Mouse (Mus musculus): Measurements from ENCODE around the gene Olfr1253. TPM values are rescaled to one million over a fixed set of nuclear protein-coding genes. Genes with fewer than 3 reads are reported as not detected.

Gene Olfr1253
- not detected in 2 replicates for polyA plus RNA-seq (2014; fragmentation: Nextera tagmentation; extraction: Ambion mirVana)

- no peak within 1 kb of the TSS for H3K4me2 ChIP-seq (replicated peaks; ENCODE audit: low read depth, low read length)
- no peak within 1 kb of the TSS for H3K4me3 ChIP-seq (ENCODE audit: low read depth, low read length)
- H3K27ac ChIP-seq (ENCODE audit: low read length): no peak within 1 kb of the TSS
- ATAC-seq (ENCODE audit: insufficient number of reproducible peaks, insufficient read depth, low FRiP score, low read depth): no peak
- no peaks in the 10 kb centered on the region for H3K4me1 ChIP-seq (ENCODE audit: control insufficient read depth, insufficient read depth, low read length)
- H3K9me3 ChIP-seq (ENCODE audit: control insufficient read depth, low read depth, low read length): no peaks in the 10 kb centered on the region
- no peaks in the 10 kb centered on the region for H3K36me3 ChIP-seq (ENCODE audit: control insufficient read depth, insufficient read depth, low read length)
- no peaks in the 10 kb centered on the region for H3K27me3 ChIP-seq (ENCODE audit: control insufficient read depth, insufficient read depth, low read length)
- no peak within 1 kb of the TSS for H3K9ac ChIP-seq (replicated peaks; ENCODE audit: low read depth, low read length)
- WGBS: 90% methylated on average over 1 of the region's 1 CpGs
Observed at GRCm38 (mm10) chr2:89756990-89757389, at the start of gene Olfr1253. Gene Olfr1253, minus strand, starts transcription at chr2:89757090.

- ATAC-seq (ENCODE audit: insufficient number of reproducible peaks, insufficient read depth, low FRiP score, low read depth): no peak
- Histone ChIP-seq H3K4me2 (replicated peaks; ENCODE audit: low read depth, low read length) (no peak overlapping the region), H3K9me3 (ENCODE audit: control insufficient read depth, low read depth, low read length) (no peaks in the 10 kb centered on the region), H3K9ac (replicated peaks; ENCODE audit: low read depth, low read length) (no peak overlapping the region), H3K27me3 (ENCODE audit: control insufficient read depth, insufficient read depth, low read length) (no peaks in the 10 kb centered on the region), H3K4me3 (ENCODE audit: low read depth, low read length) (no peak overlapping the region), H3K4me1 (ENCODE audit: control insufficient read depth, insufficient read depth, low read length) (no peaks in the 10 kb centered on the region), H3K27ac (ENCODE audit: low read length) (no peak overlapping the region), H3K36me3 (ENCODE audit: control insufficient read depth, insufficient read depth, low read length) (no peaks in the 10 kb centered on the region)
- WGBS: 90% methylated on average over 3 of the region's 3 CpGs
Observed at GRCm38 (mm10) chr2:89799583-89799982, 42.7 kb upstream of the Olfr1253 start.

GRCm38 (mm10) chr2:89793519-89793918 is 36.6 kb upstream of the Olfr1253 start, which contains the start of gene Olfr1254:
Gene Olfr1254, minus strand, starts transcription at chr2:89793619.
- Histone ChIP-seq H3K4me1 (ENCODE audit: control insufficient read depth, insufficient read depth, low read length) (no peaks in the 10 kb centered on the region), H3K36me3 (ENCODE audit: control insufficient read depth, insufficient read depth, low read length) (no peaks in the 10 kb centered on the region), H3K27ac (ENCODE audit: low read length) (no peak within 1 kb of the TSS), H3K9ac (replicated peaks; ENCODE audit: low read depth, low read length) (no peak within 1 kb of the TSS), H3K4me3 (ENCODE audit: low read depth, low read length) (no peak within 1 kb of the TSS), H3K9me3 (ENCODE audit: control insufficient read depth, low read depth, low read length) (no peaks in the 10 kb centered on the region), H3K27me3 (ENCODE audit: control insufficient read depth, insufficient read depth, low read length) (no peaks in the 10 kb centered on the region), H3K4me2 (replicated peaks; ENCODE audit: low read depth, low read length) (no peak within 1 kb of the TSS)
- ATAC-seq (ENCODE audit: insufficient number of reproducible peaks, insufficient read depth, low FRiP score, low read depth): no peak

GRCm38 (mm10) chr2:89724912-89725311 is 32.0 kb downstream of the Olfr1253 start, which contains the start of gene Olfr1252:
Gene Olfr1252, minus strand, starts transcription at chr2:89725012.
- H3K4me1 ChIP-seq (ENCODE audit: control insufficient read depth, insufficient read depth, low read length): no peaks in the 10 kb centered on the region
- 41% methylated on average over 1 of the region's 1 CpGs for WGBS
- no peak within 1 kb of the TSS for H3K9ac ChIP-seq (replicated peaks; ENCODE audit: low read depth, low read length)
- H3K27me3 ChIP-seq (ENCODE audit: control insufficient read depth, insufficient read depth, low read length): no peaks in the 10 kb centered on the region
- ATAC-seq (ENCODE audit: insufficient number of reproducible peaks, insufficient read depth, low FRiP score, low read depth): no peak
- H3K4me2 ChIP-seq (replicated peaks; ENCODE audit: low read depth, low read length): no peak within 1 kb of the TSS
- no peaks in the 10 kb centered on the region for H3K36me3 ChIP-seq (ENCODE audit: control insufficient read depth, insufficient read depth, low read length)
- no peaks in the 10 kb centered on the region for H3K9me3 ChIP-seq (ENCODE audit: control insufficient read depth, low read depth, low read length)
- no peak within 1 kb of the TSS for H3K4me3 ChIP-seq (ENCODE audit: low read depth, low read length)
- H3K27ac ChIP-seq (ENCODE audit: low read length): no peak within 1 kb of the TSS

Other genes starting within 250 kb of the Olfr1253 start
- not detected in 2 replicates for gene Olfr1243, start 225.6 kb downstream of the Olfr1253 start, polyA plus RNA-seq (2014; fragmentation: Nextera tagmentation; extraction: Ambion mirVana)
- not detected in 2 replicates for gene Olfr1245, start 178.6 kb downstream of the Olfr1253 start, polyA plus RNA-seq (2014; fragmentation: Nextera tagmentation; extraction: Ambion mirVana)
- not detected in 2 replicates for gene Olfr1246, start 163.9 kb downstream of the Olfr1253 start, polyA plus RNA-seq (2014; fragmentation: Nextera tagmentation; extraction: Ambion mirVana)
- gene Olfr1247, start 143.0 kb downstream of the Olfr1253 start, polyA plus RNA-seq (2014; fragmentation: Nextera tagmentation; extraction: Ambion mirVana): not detected in 2 replicates
- gene Olfr1248, start 138.8 kb downstream of the Olfr1253 start, polyA plus RNA-seq (2014; fragmentation: Nextera tagmentation; extraction: Ambion mirVana): not detected in 2 replicates
- not detected in 2 replicates for gene Olfr1249, start 122.1 kb downstream of the Olfr1253 start, polyA plus RNA-seq (2014; fragmentation: Nextera tagmentation; extraction: Ambion mirVana)
- gene Olfr1250, start 95.6 kb downstream of the Olfr1253 start, polyA plus RNA-seq (2014; fragmentation: Nextera tagmentation; extraction: Ambion mirVana): not detected in 2 replicates
- gene Olfr1251, start 85.2 kb downstream of the Olfr1253 start, polyA plus RNA-seq (2014; fragmentation: Nextera tagmentation; extraction: Ambion mirVana): not detected in 2 replicates
- gene Olfr1252, start 32.1 kb downstream of the Olfr1253 start, polyA plus RNA-seq (2014; fragmentation: Nextera tagmentation; extraction: Ambion mirVana): not detected in 2 replicates
- gene Olfr1254, start 36.5 kb upstream of the Olfr1253 start, polyA plus RNA-seq (2014; fragmentation: Nextera tagmentation; extraction: Ambion mirVana): not detected in 2 replicates
- not detected in 2 replicates for gene Olfr1255, start 55.0 kb upstream of the Olfr1253 start, polyA plus RNA-seq (2014; fragmentation: Nextera tagmentation; extraction: Ambion mirVana)
- gene Olfr1256, start 84.5 kb upstream of the Olfr1253 start, polyA plus RNA-seq (2014; fragmentation: Nextera tagmentation; extraction: Ambion mirVana): not detected in 2 replicates
- not detected in 2 replicates for gene Olfr48, start 91.1 kb upstream of the Olfr1253 start, polyA plus RNA-seq (2014; fragmentation: Nextera tagmentation; extraction: Ambion mirVana)
- gene Olfr1257, start 121.3 kb upstream of the Olfr1253 start, polyA plus RNA-seq (2014; fragmentation: Nextera tagmentation; extraction: Ambion mirVana): not detected in 2 replicates
- gene Olfr1258, start 170.2 kb upstream of the Olfr1253 start, polyA plus RNA-seq (2014; fragmentation: Nextera tagmentation; extraction: Ambion mirVana): not detected in 2 replicates
- not detected in 2 replicates for gene Olfr1259, start 191.6 kb upstream of the Olfr1253 start, polyA plus RNA-seq (2014; fragmentation: Nextera tagmentation; extraction: Ambion mirVana)
- gene Olfr1260, start 217.2 kb upstream of the Olfr1253 start, polyA plus RNA-seq (2014; fragmentation: Nextera tagmentation; extraction: Ambion mirVana): not detected in 2 replicates
- gene Olfr1261, start 234.1 kb upstream of the Olfr1253 start, polyA plus RNA-seq (2014; fragmentation: Nextera tagmentation; extraction: Ambion mirVana): not detected in 2 replicates
- not detected in 2 replicates for gene Olfr1262, start 243.1 kb upstream of the Olfr1253 start, polyA plus RNA-seq (2014; fragmentation: Nextera tagmentation; extraction: Ambion mirVana)

Data from stomach, embryonic 14.5 days (tissue).